Mouse (Mus musculus) heart, embryonic 10.5 days (tissue): ENCODE measurements around the gene Ttll9. TPM values are rescaled to one million over a fixed set of nuclear protein-coding genes. Genes with fewer than 3 reads are reported as not detected.
A peak's percentile ranks its signal among the peaks of the same experiment; 100 is the strongest.

Source experiments
- DNase-seq: peaks from one replicate; pipeline ENCODE4 v3.0.0-alpha.2; 2017; ENCODE audit warnings: low spot score
- H3K27ac ChIP-seq: fragments of 300-500 bp; sonication (generic); 2 replicates; pipeline ENCODE4 v1.5.1; 2016; ENCODE audit warnings: mild to moderate bottlenecking
- H3K27me3 ChIP-seq: fragments of 300-500 bp; sonication (generic); 2 replicates; pipeline ENCODE4 v1.6.1; 2016; ENCODE audit warnings: mild to moderate bottlenecking; ENCODE audit not compliant: poor library complexity, insufficient read depth, severe bottlenecking
- H3K36me3 ChIP-seq: fragments of 300-500 bp; sonication (generic); 2 replicates; pipeline ENCODE4 v1.6.1; 2016; ENCODE audit warnings: mild to moderate bottlenecking, moderate library complexity
- H3K4me1 ChIP-seq: fragments of 300-500 bp; sonication (generic); 2 replicates; pipeline ENCODE4 v1.6.1; 2016; ENCODE audit warnings: mild to moderate bottlenecking
- H3K4me3 ChIP-seq: fragments of 300-500 bp; sonication (generic); 2 replicates; pipeline ENCODE4 v1.5.1; 2016; ENCODE audit warnings: mild to moderate bottlenecking, moderate library complexity
- H3K9me3 ChIP-seq: fragments of 300-500 bp; sonication (generic); 2 replicates; pipeline ENCODE4 v1.6.1; 2016; ENCODE audit warnings: mild to moderate bottlenecking, moderate library complexity
- WGBS: fragments of 180-500 bp; shearing (Covaris S2); methylation state at CpG from one replicate; pipeline ENCODE4 v1.1.7; 2016; 5-methylcytosine and 5-hydroxymethylcytosine counted together
- polyA plus RNA-seq: library from polyadenylated mRNA; unstranded; fragments of >200 nt; fragmentation: Nextera tagmentation; extraction: Ambion mirVana; gene quantifications from 2 replicates; pipeline ENCODE4 v1.2.1, GENCODE M21; 2016

Gene Ttll9
- polyA plus RNA-seq, 1 experiment from 2014 or later: 0.85 TPM

DNA sequence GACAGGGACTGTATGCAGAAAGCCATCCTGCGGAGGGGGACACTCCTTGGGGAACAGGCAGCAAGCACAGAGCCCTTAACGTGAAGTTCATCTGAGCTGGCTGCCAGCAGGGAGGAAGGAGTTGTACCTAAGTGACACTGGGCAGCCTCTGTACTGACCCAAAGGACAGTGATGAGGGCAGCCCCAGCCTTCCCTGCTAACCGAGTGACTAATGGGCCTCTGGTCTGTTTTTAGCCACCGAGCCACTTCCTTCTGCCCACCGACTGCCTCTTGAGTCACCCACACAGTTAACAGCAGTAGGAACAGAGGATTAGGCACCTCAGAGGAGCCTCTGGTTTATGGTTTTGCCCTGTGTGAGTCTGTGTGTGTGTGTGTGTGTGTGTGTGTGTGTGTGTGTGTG is 34.9 kb upstream of the Ttll9 start:
- 39% methylated on average over 5 of the region's 5 CpGs for WGBS
- peak overlapping the region; percentile 54; the same call in 1 of the 2 replicates for H3K27ac ChIP-seq
- H3K4me1 ChIP-seq: peaks cover 74% of the 10 kb centered on the region

GRCm38 (mm10) chr2:152928219-152928987 is 33.9 kb upstream of the Ttll9 start:
- peaks cover 81% of the 10 kb centered on the region for H3K4me1 ChIP-seq
- WGBS: 39% methylated on average over 14 of the region's 14 CpGs
- H3K4me3 ChIP-seq: no peak overlapping the region
- no peaks in the 10 kb centered on the region for H3K9me3 ChIP-seq
- H3K27ac ChIP-seq: peak overlapping the region; percentile 69
- no peak for DNase-seq
- peaks cover 46% of the 10 kb centered on the region for H3K27me3 ChIP-seq
- H3K36me3 ChIP-seq: no peaks in the 10 kb centered on the region

More for the DNA sequence above, 34.9 kb upstream of the Ttll9 start:
- Histone ChIP-seq H3K9me3 (no peaks in the 10 kb centered on the region), H3K27me3 (peaks cover 41% of the 10 kb centered on the region), H3K36me3 (no peaks in the 10 kb centered on the region), H3K4me3 (no peak overlapping the region)
- DNase-seq: no peak

DNA sequence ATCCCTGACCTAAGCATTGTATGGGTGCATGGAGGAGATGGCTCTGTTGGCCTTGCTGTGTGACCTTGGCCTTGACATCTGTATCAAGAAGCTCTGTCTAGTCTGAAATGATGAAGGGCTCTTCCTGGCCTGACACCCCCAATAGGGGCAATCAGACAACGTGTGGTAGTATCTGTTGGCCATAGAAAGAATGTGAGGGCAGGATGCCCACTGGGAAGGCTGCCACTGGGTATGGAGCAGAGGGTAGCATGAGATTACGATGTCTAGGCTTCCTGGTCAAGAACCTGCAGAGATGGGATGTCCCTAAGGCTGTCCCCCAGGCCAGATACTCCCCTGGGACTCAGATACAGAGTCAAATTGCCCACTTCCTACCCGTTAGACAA is 33.3 kb upstream of the Ttll9 start:
- 68% methylated on average over 3 of the region's 3 CpGs for WGBS
- H3K4me1 ChIP-seq: peaks cover 80% of the 10 kb centered on the region
- H3K27ac ChIP-seq: peak overlapping the region; percentile 13; the same call in 1 of the 2 replicates

GRCm38 (mm10) chr2:152930276-152930675 is 32.0 kb upstream of the Ttll9 start:
- WGBS: 29% methylated on average over 2 of the region's 2 CpGs
- Histone ChIP-seq H3K4me3 (no peak overlapping the region), H3K9me3 (no peaks in the 10 kb centered on the region), H3K27me3 (peaks cover 50% of the 10 kb centered on the region), H3K27ac (peak overlapping the region; percentile 49), H3K36me3 (no peaks in the 10 kb centered on the region), H3K4me1 (peaks cover 67% of the 10 kb centered on the region)
- DNase-seq: no peak

More for the DNA sequence above, 33.3 kb upstream of the Ttll9 start:
- Histone ChIP-seq H3K9me3 (no peaks in the 10 kb centered on the region), H3K4me3 (no peak overlapping the region), H3K27me3 (peaks cover 46% of the 10 kb centered on the region), H3K36me3 (no peaks in the 10 kb centered on the region)
- no peak for DNase-seq

- WGBS: 63% methylated on average over 11 of the region's 12 CpGs
- peaks cover 58% of the 10 kb centered on the region for H3K27me3 ChIP-seq
- peaks cover 54% of the 10 kb centered on the region for H3K4me1 ChIP-seq
- 0 out of 2 replicates have a peak overlapping the region, but pooled peaks have one; percentile 8 for H3K27ac ChIP-seq
- no peaks in the 10 kb centered on the region for H3K9me3 ChIP-seq
- no peaks in the 10 kb centered on the region for H3K36me3 ChIP-seq
- no peak overlapping the region for H3K4me3 ChIP-seq
- DNase-seq: no peak
Observed at GRCm38 (mm10) chr2:152931456-152932160, 30.7 kb upstream of the Ttll9 start.

GRCm38 (mm10) chr2:152933048-152933447 is 29.2 kb upstream of the Ttll9 start, which contains the start of gene Foxs1:
Gene Foxs1, minus strand, starts transcription at chr2:152933208.
- Histone ChIP-seq H3K4me1 (peaks cover 41% of the 10 kb centered on the region), H3K4me3 (no peak within 1 kb of the TSS), H3K27ac (peak within 1 kb of the TSS; percentile 44), H3K9me3 (no peaks in the 10 kb centered on the region), H3K27me3 (peaks cover 56% of the 10 kb centered on the region), H3K36me3 (no peaks in the 10 kb centered on the region)
- DNase-seq: no peak
- 29% methylated on average over 9 of the region's 9 CpGs for WGBS

- peaks cover 56% of the 10 kb centered on the region for H3K27me3 ChIP-seq
- no peak overlapping the region for H3K27ac ChIP-seq
- H3K4me1 ChIP-seq: peaks cover 36% of the 10 kb centered on the region
- no peaks in the 10 kb centered on the region for H3K9me3 ChIP-seq
- no peak overlapping the region for H3K4me3 ChIP-seq
- no peaks in the 10 kb centered on the region for H3K36me3 ChIP-seq
- DNase-seq: no peak
- WGBS: 34% methylated on average over 5 of the region's 5 CpGs
Observed at GRCm38 (mm10) chr2:152933614-152934013, 28.7 kb upstream of the Ttll9 start.

GRCm38 (mm10) chr2:152939846-152940245 is 22.4 kb upstream of the Ttll9 start:
- Histone ChIP-seq H3K9me3 (no peaks in the 10 kb centered on the region), H3K27ac (no peak overlapping the region), H3K27me3 (peaks cover 87% of the 10 kb centered on the region), H3K36me3 (no peaks in the 10 kb centered on the region), H3K4me1 (peaks cover 14% of the 10 kb centered on the region), H3K4me3 (no peak overlapping the region)
- DNase-seq: no peak
- WGBS: 10% methylated on average over 4 of the region's 4 CpGs

GRCm38 (mm10) chr2:152941106-152941505 is 21.2 kb upstream of the Ttll9 start:
- Histone ChIP-seq H3K27ac (no peak overlapping the region), H3K4me3 (no peak overlapping the region), H3K4me1 (peaks cover 14% of the 10 kb centered on the region), H3K36me3 (no peaks in the 10 kb centered on the region), H3K27me3 (peaks cover 87% of the 10 kb centered on the region), H3K9me3 (no peaks in the 10 kb centered on the region)
- no peak for DNase-seq
- 82% methylated on average over 6 of the region's 6 CpGs for WGBS

- 25% methylated on average over 7 of the region's 7 CpGs for WGBS
- DNase-seq: no peak
- Histone ChIP-seq H3K27me3 (peaks cover 88% of the 10 kb centered on the region), H3K36me3 (no peaks in the 10 kb centered on the region), H3K4me3 (no peak overlapping the region), H3K27ac (no peak overlapping the region), H3K9me3 (no peaks in the 10 kb centered on the region), H3K4me1 (peaks cover 14% of the 10 kb centered on the region)
Observed at GRCm38 (mm10) chr2:152941776-152942175, 20.5 kb upstream of the Ttll9 start.

DNA sequence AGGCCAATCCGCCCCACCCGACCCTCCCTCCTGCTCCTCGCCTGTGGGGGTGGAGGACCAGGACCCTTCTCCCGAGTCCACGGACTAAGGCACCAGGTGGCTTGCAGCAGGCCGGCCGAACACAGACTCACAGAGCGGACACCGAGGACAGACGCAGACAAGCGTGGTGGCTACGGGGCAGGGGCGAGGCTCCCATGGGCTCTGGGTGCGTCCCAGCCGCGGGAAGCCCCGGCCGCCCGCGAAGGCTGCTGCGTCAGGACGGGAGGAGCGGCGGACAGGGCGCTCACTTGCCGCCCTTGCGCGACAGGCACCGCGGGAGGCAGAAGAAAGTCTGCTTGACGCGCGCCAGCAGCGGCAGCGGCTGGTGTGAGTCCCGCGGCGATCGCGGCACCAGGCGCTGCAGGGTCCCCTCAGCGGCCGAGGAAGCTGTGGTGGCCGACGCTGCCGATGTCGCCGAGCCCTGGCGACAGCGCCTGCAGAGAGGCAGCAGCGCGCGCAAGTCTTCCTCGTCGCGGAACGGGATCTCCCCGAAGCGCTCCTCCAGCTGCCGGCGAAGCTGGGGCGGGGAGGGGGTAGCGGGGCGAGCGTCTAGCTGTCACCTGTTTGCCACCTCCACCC is 19.3 kb upstream of the Ttll9 start:
- Histone ChIP-seq H3K27ac (peak overlapping the region; percentile 62), H3K27me3 (peaks cover 99% of the 10 kb centered on the region), H3K9me3 (no peaks in the 10 kb centered on the region), H3K4me1 (peaks cover 14% of the 10 kb centered on the region), H3K36me3 (no peaks in the 10 kb centered on the region), H3K4me3 (peak overlapping the region; percentile 68)
- under 1% methylated on average over 64 of the region's 65 CpGs for WGBS
- no peak for DNase-seq

DNA sequence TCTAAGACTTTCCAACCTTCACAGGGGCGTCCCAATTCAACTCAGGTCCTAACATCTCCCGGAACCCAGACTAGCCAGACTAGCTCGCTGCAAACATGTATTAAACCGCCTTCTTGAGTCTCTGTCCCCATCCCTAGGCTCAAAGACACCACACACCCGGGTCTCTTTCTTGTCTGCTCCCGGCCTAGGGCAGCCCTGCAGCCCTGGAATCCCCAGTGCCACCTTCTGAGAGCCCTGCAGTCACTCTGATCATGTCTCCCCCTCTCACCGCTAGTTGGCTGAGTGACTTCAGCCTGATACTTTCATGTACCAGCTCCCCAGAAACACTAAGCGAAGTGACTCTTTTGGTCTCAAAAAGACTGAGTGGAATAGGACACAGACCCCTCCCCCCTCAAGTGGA is 18.7 kb upstream of the Ttll9 start:
- Histone ChIP-seq H3K36me3 (no peaks in the 10 kb centered on the region), H3K4me3 (peak overlapping the region; percentile 68), H3K9me3 (no peaks in the 10 kb centered on the region), H3K4me1 (peaks cover 14% of the 10 kb centered on the region), H3K27ac (0 out of 2 replicates have a peak overlapping the region, but pooled peaks have one; percentile 62), H3K27me3 (peaks cover 99% of the 10 kb centered on the region)
- DNase-seq: no peak
- 5% methylated on average over 8 of the region's 8 CpGs for WGBS

- DNase-seq: no peak
Observed at GRCm38 (mm10) chr2:152944013-152944412, 18.3 kb upstream of the Ttll9 start.

More at GRCm38 (mm10) chr2:152944013-152944412, 18.3 kb upstream of the Ttll9 start:
- Histone ChIP-seq H3K27ac (no peak overlapping the region), H3K4me1 (peaks cover 14% of the 10 kb centered on the region), H3K36me3 (no peaks in the 10 kb centered on the region), H3K4me3 (no peak overlapping the region), H3K27me3 (peaks cover 99% of the 10 kb centered on the region), H3K9me3 (no peaks in the 10 kb centered on the region)
- 53% methylated on average over 9 of the region's 9 CpGs for WGBS
